Mouse (Mus musculus) hematopoietic multipotent progenitor cell, adult 10-12 weeks (in vitro differentiated cells): Measurements from ENCODE around the gene Adamts7. TPM values are rescaled to one million over a fixed set of nuclear protein-coding genes. Genes with fewer than 3 reads are reported as not detected.

Experiments
- polyA plus RNA-seq: library from polyadenylated mRNA; stranded (reverse); fragments of >175 nt; gene quantifications from 2 replicates; pipeline ENCODE4 v1.2.3, GENCODE M21; 2012; ENCODE audit warnings: low replicate concordance

The Adamts7 gene
- polyA plus RNA-seq, result 0.08 and 0.47 TPM in 2 replicates

GRCm38 (mm10) chr9:90162926-90163748 is at the start of gene Adamts7:
Gene Adamts7, plus strand, starts transcription at chr9:90163069.

GRCm38 (mm10) chr9:90114567-90115307 is 48.1 kb upstream of the Adamts7 start, which contains the start of gene Morf4l1:
Gene Morf4l1, minus strand, starts transcription at chr9:90114774.

Other genes starting within 250 kb of the Adamts7 start
- gene Ctsh, start 108.9 kb upstream of the Adamts7 start, polyA plus RNA-seq, result 173 and 238 TPM in 2 replicates
- gene Morf4l1, start 48.3 kb upstream of the Adamts7 start, polyA plus RNA-seq, result 78.7 and 92.9 TPM in 2 replicates
- gene Tbc1d2b, start 107.7 kb downstream of the Adamts7 start, polyA plus RNA-seq, result 15.5 and 17.3 TPM in 2 replicates